Mouse (Mus musculus): ENCODE data around the gene Tmem231. TPM values are rescaled to one million over a fixed set of nuclear protein-coding genes. Genes with fewer than 3 reads are reported as not detected.
A peak's percentile ranks its signal among the peaks of the same experiment; 100 is the strongest.
"Not testable (repeated sequence)": the region's sequence is repeated elsewhere in the genome, so short reads cannot be mapped to it uniquely, and the experiment has no call there.

The Tmem231 gene
- polyA plus RNA-seq, 1 experiment from 2014 or later: 16.3 TPM

GRCm38 (mm10) chr8:111941101-111941454 is 7.4 kb upstream of the Tmem231 start:
- ATAC-seq (ENCODE audit: low read depth): peak; percentile 51
- Histone ChIP-seq H3K27me3 (no peaks in the 10 kb centered on the region), H3K4me3 (peak overlapping the region; percentile 99), H3K9ac (peak overlapping the region; percentile 97), H3K36me3 (peaks cover 36% of the 10 kb centered on the region), H3K4me2 (peak overlapping the region; percentile 100), H3K9me3 (no peaks in the 10 kb centered on the region), H3K4me1 (replicated peaks) (peaks cover 26% of the 10 kb centered on the region), H3K27ac (replicated peaks) (peak overlapping the region; percentile 82)
- WGBS: under 1% methylated on average over 23 of the region's 23 CpGs

GRCm38 (mm10) chr8:111940171-111941100 is 6.8 kb upstream of the Tmem231 start, which contains the start of gene Gabarapl2:
Gabarapl2 (plus strand) TSS chr8:111940703.
- Histone ChIP-seq H3K27ac (replicated peaks) (peak within 1 kb of the TSS; percentile 82), H3K9me3 (no peaks in the 10 kb centered on the region), H3K36me3 (peaks cover 29% of the 10 kb centered on the region), H3K4me2 (peak within 1 kb of the TSS; percentile 100), H3K27me3 (no peaks in the 10 kb centered on the region), H3K9ac (peak within 1 kb of the TSS; percentile 97), H3K4me1 (replicated peaks) (peaks cover 26% of the 10 kb centered on the region), H3K4me3 (peak within 1 kb of the TSS; percentile 99)
- WGBS: 1% methylated on average over 65 of the region's 65 CpGs
- peak; percentile 99 for ATAC-seq (ENCODE audit: low read depth)

DNA sequence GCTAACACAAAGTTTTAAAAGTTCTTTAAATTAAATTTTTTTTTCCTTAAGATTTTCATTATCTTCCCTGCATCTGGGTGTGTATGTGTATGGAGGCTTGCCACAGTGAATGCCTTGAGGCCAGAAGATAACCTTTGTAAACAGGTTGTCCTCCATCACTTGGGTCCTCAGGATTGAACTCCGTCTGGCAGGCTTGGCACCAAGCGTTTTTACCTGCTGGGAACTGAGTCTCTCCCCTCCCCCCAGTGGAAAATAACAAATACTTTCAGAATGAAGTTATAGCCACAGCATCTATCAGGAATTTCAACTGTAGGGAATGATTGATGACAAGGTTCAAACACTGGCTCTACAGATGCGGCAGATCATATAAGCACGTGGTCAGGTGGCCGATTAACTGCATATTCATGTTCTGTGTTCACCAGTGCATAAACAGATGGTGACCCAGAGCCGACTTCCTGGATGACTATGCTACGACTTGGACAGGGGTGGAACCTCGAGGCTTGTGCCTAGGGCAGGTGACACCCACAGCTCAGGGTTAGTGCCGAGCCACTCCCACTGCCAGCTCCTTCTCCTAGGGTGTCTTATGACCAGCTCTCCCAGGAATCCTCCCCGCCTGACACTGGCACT is 5.9 kb upstream of the Tmem231 start:
- Histone ChIP-seq H3K9ac (peak overlapping the region; percentile 97), H3K4me2 (peak overlapping the region; percentile 72), H3K4me1 (replicated peaks) (peaks cover 26% of the 10 kb centered on the region), H3K27me3 (no peaks in the 10 kb centered on the region), H3K9me3 (no peaks in the 10 kb centered on the region), H3K4me3 (peak overlapping the region; percentile 99), H3K36me3 (peaks cover 22% of the 10 kb centered on the region), H3K27ac (replicated peaks) (peak overlapping the region; percentile 68; the same call in 1 of the 2 replicates)
- ATAC-seq (ENCODE audit: low read depth): peak; percentile 49
- WGBS: 11% methylated on average over 10 of the region's 10 CpGs

GRCm38 (mm10) chr8:111938076-111938985 is 4.7 kb upstream of the Tmem231 start:
- not testable (repeated sequence) for H3K4me2 ChIP-seq; H3K27me3 ChIP-seq; ATAC-seq (ENCODE audit: low read depth); H3K4me3 ChIP-seq; H3K9ac ChIP-seq; H3K9me3 ChIP-seq; H3K27ac ChIP-seq (replicated peaks); H3K36me3 ChIP-seq
- WGBS: 91% methylated on average over 9 of the region's 9 CpGs
- peaks cover 26% of the 10 kb centered on the region for H3K4me1 ChIP-seq (replicated peaks)

- Histone ChIP-seq H3K9ac (no peak overlapping the region), H3K4me3 (no peak overlapping the region), H3K4me2 (no peak overlapping the region), H3K9me3 (no peaks in the 10 kb centered on the region), H3K36me3 (peaks cover 3% of the 10 kb centered on the region), H3K27me3 (no peaks in the 10 kb centered on the region), H3K4me1 (replicated peaks) (peaks cover 29% of the 10 kb centered on the region), H3K27ac (replicated peaks) (no peak overlapping the region)
- WGBS: 68% methylated on average over 3 of the region's 3 CpGs
- no peak for ATAC-seq (ENCODE audit: low read depth)
Observed at GRCm38 (mm10) chr8:111937184-111937583, 3.5 kb upstream of the Tmem231 start.

DNA sequence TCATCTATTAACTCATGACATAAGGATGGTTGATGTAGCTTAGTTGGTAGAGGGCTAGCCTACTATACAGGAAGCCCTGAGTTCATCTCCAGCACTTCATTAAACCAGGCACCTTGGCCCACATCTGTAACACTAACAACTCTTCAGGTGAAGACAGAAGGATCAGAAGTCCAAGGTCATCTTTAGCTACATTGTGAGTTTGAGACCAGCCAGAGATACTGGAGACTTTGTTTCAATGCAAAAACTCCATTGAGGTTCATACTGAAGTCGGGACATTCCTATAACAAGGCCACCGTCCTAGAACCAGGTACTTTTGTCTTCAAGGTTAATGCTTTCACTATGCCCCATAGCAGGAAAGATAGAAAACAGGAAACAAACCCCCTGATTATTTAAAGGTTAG is 520 bp upstream of the Tmem231 start:
- Histone ChIP-seq H3K27ac (replicated peaks) (peak overlapping the region; percentile 92), H3K36me3 (no peaks in the 10 kb centered on the region), H3K9me3 (no peaks in the 10 kb centered on the region), H3K9ac (no peak overlapping the region), H3K4me3 (no peak overlapping the region), H3K27me3 (no peaks in the 10 kb centered on the region), H3K4me2 (peak overlapping the region; percentile 71), H3K4me1 (replicated peaks) (peaks cover 17% of the 10 kb centered on the region)
- 90% methylated on average over 2 of the region's 2 CpGs for WGBS
- ATAC-seq (ENCODE audit: low read depth): no peak

GRCm38 (mm10) chr8:111932580-111933336 is 923 bp downstream of the Tmem231 start:
- Histone ChIP-seq H3K4me3 (peak overlapping the region; percentile 64), H3K4me1 (replicated peaks) (peaks cover 17% of the 10 kb centered on the region), H3K9ac (peak overlapping the region; percentile 79), H3K4me2 (peak overlapping the region; percentile 71), H3K9me3 (no peaks in the 10 kb centered on the region), H3K27ac (replicated peaks) (peak overlapping the region; percentile 92), H3K27me3 (no peaks in the 10 kb centered on the region), H3K36me3 (no peaks in the 10 kb centered on the region)
- 27% methylated on average over 19 of the region's 19 CpGs for WGBS
- no peak; the same call in 1 of the 2 replicates for ATAC-seq (ENCODE audit: low read depth)

- Histone ChIP-seq H3K4me1 (replicated peaks) (peaks cover 17% of the 10 kb centered on the region), H3K4me3 (no peak overlapping the region), H3K27me3 (no peaks in the 10 kb centered on the region), H3K9ac (no peak overlapping the region), H3K9me3 (no peaks in the 10 kb centered on the region), H3K36me3 (0 out of 2 replicates have a peak, but pooled peaks cover 2% of the 10 kb centered on the region), H3K27ac (replicated peaks) (no peak overlapping the region), H3K4me2 (no peak overlapping the region)
- ATAC-seq (ENCODE audit: low read depth): no peak
- WGBS: 77% methylated on average over 16 of the region's 16 CpGs
Observed at GRCm38 (mm10) chr8:111931721-111932120, 2.0 kb downstream of the Tmem231 start.

DNA sequence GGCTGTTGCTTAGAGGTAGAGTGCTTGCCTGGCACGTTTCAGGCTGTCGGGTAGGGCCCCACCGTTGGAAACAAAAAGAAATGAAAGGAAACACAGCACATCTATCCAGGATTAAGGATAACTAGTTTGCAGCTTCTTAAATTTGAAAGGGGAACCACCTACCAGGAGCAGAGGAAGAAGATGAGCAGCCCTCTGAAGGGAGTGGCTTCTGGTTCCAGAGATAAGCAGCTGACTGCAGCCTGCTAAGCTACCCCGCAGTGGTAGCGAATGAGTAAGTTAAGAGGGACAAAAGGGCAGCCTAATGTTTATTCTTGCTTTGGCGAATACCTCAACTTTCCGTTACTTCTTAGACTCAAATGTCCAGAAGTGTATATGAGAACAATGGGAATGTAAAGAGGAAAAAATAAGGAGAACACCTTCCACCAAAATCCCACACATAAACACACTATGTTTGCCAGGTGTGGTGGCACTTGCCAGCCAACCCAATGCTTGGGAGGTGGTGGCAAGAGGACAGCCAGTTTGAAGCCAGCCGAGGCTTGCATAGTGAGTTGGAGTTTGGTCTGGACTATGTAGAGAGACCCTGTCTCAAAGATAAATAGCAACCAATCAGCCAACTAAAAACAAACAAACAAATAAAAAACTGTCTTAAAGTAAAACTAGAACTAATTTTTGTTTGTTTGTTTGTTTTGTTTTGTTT is 3.9 kb downstream of the Tmem231 start:
- Histone ChIP-seq H3K4me3 (no peak overlapping the region), H3K4me2 (no peak overlapping the region), H3K27ac (replicated peaks) (no peak overlapping the region), H3K4me1 (replicated peaks) (peaks cover 17% of the 10 kb centered on the region), H3K9me3 (no peaks in the 10 kb centered on the region), H3K27me3 (no peaks in the 10 kb centered on the region), H3K9ac (no peak overlapping the region), H3K36me3 (0 out of 2 replicates have a peak, but pooled peaks cover 2% of the 10 kb centered on the region)
- ATAC-seq (ENCODE audit: low read depth): no peak
- 81% methylated on average over 8 of the region's 8 CpGs for WGBS

- Histone ChIP-seq H3K4me3 (no peak overlapping the region), H3K27ac (replicated peaks) (no peak overlapping the region), H3K4me2 (no peak overlapping the region), H3K27me3 (no peaks in the 10 kb centered on the region), H3K9me3 (no peaks in the 10 kb centered on the region), H3K9ac (no peak overlapping the region), H3K4me1 (replicated peaks) (no peaks in the 10 kb centered on the region), H3K36me3 (0 out of 2 replicates have a peak, but pooled peaks cover 2% of the 10 kb centered on the region)
- 87% methylated on average over 7 of the region's 7 CpGs for whole genome bisulfite sequencing
- no peak for ATAC-seq (ENCODE audit: low read depth)
Observed at GRCm38 (mm10) chr8:111924976-111925375, 8.7 kb downstream of the Tmem231 start.

All from neural tube, embryonic 13.5 days (tissue).